Mouse (Mus musculus) CH12.LX (cell line): ENCODE measurements at regions not wholly inside any gene's neighbourhood (a gene's known extent, or its start where the extent isn't known, plus 50 kb on each side); places are given as distances from the start of the nearest gene placed in this dataset.

Source experiments
- DNase-seq: peaks from one replicate; pipeline ENCODE4 v3.0.0-alpha.2; 2013; ENCODE audit errors: extremely low read depth
- H3K27ac ChIP-seq: 2 replicates; pipeline ENCODE4 v1.5.1; 2012; ENCODE audit warnings: low read depth, mild to moderate bottlenecking, control low read depth, moderate library complexity; ENCODE audit not compliant: insufficient read depth
- H3K27me3 ChIP-seq: replicated peaks from 2 replicates; pipeline ENCODE3; 2012; ENCODE audit warnings: inconsistent platforms
- H3K36me3 ChIP-seq, 2 experiments: replicated peaks in 1 of 2; 2 replicates each; pipeline versions ENCODE3 to v1.6.1; 2012; ENCODE audit warnings: inconsistent platforms in 1 of 2, low read length in 1 of 2, mild to moderate bottlenecking in 1 of 2, mixed read lengths in 1 of 2, moderate library complexity in 1 of 2; ENCODE audit not compliant: control insufficient read depth in 1 of 2, insufficient read depth in 1 of 2
- H3K4me1 ChIP-seq, 2 experiments: 2 replicates each; pipeline ENCODE4 v1.6.1; 2012; ENCODE audit warnings: inconsistent platforms in 1 of 2, moderate library complexity in 1 of 2; ENCODE audit not compliant: insufficient read depth in 2 of 2, control insufficient read depth in 1 of 2
- H3K4me2 ChIP-seq: 2 replicates; pipeline ENCODE4 v1.6.1; 2012; ENCODE audit warnings: low read depth, mild to moderate bottlenecking, control low read depth; ENCODE audit not compliant: poor library complexity, insufficient read depth, severe bottlenecking
- H3K4me3 ChIP-seq, 3 experiments: fragments of 150-350 bp in 1 of 3; sonication (generic) in 1 of 3; replicated peaks in 1 of 3; 2 replicates each; pipeline versions ENCODE3 to v1.5.1; 2011 to 2012; ENCODE audit warnings: low read depth in 2 of 3, low read length in 2 of 3, mild to moderate bottlenecking in 2 of 3, moderate library complexity in 2 of 3, control low read depth in 1 of 3, improper control_type of control experiment in 1 of 3, inconsistent platforms in 1 of 3, mixed read lengths in 1 of 3; ENCODE audit not compliant: poor library complexity in 1 of 3
- H3K79me2 ChIP-seq: replicated peaks from 2 replicates; pipeline ENCODE4 v1.6.1; 2012; ENCODE audit warnings: mild to moderate bottlenecking, moderate library complexity; ENCODE audit not compliant: control insufficient read depth, poor library complexity, insufficient read depth, severe bottlenecking; ENCODE audit errors: extremely low read depth
- H3K9ac ChIP-seq: 2 replicates; pipeline ENCODE4 v1.6.1; 2012; ENCODE audit warnings: low read depth, mild to moderate bottlenecking, control low read depth, moderate library complexity; ENCODE audit not compliant: insufficient read depth
- H3K9me3 ChIP-seq: replicated peaks from 2 replicates; pipeline ENCODE3; 2012; ENCODE audit warnings: low read length, inconsistent platforms, mixed read lengths
- BHLHE40 ChIP-seq: IDR thresholded peaks from 2 replicates; pipeline ENCODE4 v1.6.1; 2011; ENCODE audit warnings: mild to moderate bottlenecking, low read depth, low read length, improper control_type of control experiment
- CHD2 ChIP-seq: IDR thresholded peaks from 2 replicates; pipeline ENCODE4 v1.6.1; 2011; ENCODE audit warnings: low read length, improper control_type of control experiment
- CTCF ChIP-seq, 2 experiments: IDR thresholded peaks in 1 of 2; conservative IDR thresholded peaks in 1 of 2; 2 replicates each; pipeline ENCODE4 v1.5.1; 2011 to 2012; ENCODE audit warnings: low read depth in 2 of 2, low read length in 2 of 2, improper control_type of control experiment in 1 of 2, inconsistent platforms in 1 of 2, mild to moderate bottlenecking in 1 of 2, moderate library complexity in 1 of 2
- E2F4 ChIP-seq: IDR thresholded peaks from 2 replicates; pipeline ENCODE4 v1.6.1; 2011; ENCODE audit warnings: low read depth, low read length, improper control_type of control experiment; ENCODE audit not compliant: insufficient replicate concordance
- HCFC1 ChIP-seq: IDR thresholded peaks from 2 replicates; pipeline ENCODE4 v1.6.1; 2012; ENCODE audit warnings: low read depth, mild to moderate bottlenecking, inconsistent platforms, low read length, improper control_type of control experiment
- IRF4 ChIP-seq: IDR thresholded peaks from 2 replicates; pipeline ENCODE4 v1.6.1; 2014; ENCODE audit warnings: low read depth, mild to moderate bottlenecking, inconsistent platforms, low read length, improper control_type of control experiment
- JUN ChIP-seq: IDR thresholded peaks from 2 replicates; pipeline ENCODE4 v1.6.1; 2011; ENCODE audit warnings: low read depth, mild to moderate bottlenecking, low read length, improper control_type of control experiment, moderate library complexity; ENCODE audit not compliant: insufficient read depth
- MAZ ChIP-seq: IDR thresholded peaks from 2 replicates; pipeline ENCODE4 v1.6.1; 2012; ENCODE audit warnings: low read depth, mild to moderate bottlenecking, inconsistent platforms, low read length, improper control_type of control experiment, moderate library complexity
- NRF1 ChIP-seq: IDR thresholded peaks from 2 replicates; pipeline ENCODE4 v1.6.1; 2014; ENCODE audit warnings: low read depth, mild to moderate bottlenecking, inconsistent platforms, low read length, improper control_type of control experiment, moderate library complexity
- RAD21 ChIP-seq: IDR thresholded peaks from 2 replicates; pipeline ENCODE4 v1.6.1; 2011; ENCODE audit warnings: low read depth, mild to moderate bottlenecking, low read length, improper control_type of control experiment, moderate library complexity
- RCOR1 ChIP-seq: conservative IDR thresholded peaks from 2 replicates; pipeline ENCODE4 v1.6.1; 2012; ENCODE audit warnings: low read depth, mild to moderate bottlenecking, inconsistent platforms, low read length, improper control_type of control experiment
- SIN3A ChIP-seq: IDR thresholded peaks from 2 replicates; pipeline ENCODE4 v1.6.1; 2012; ENCODE audit warnings: low read length, improper control_type of control experiment, inconsistent platforms
- TCF12 ChIP-seq: IDR thresholded peaks from 2 replicates; pipeline ENCODE4 v1.6.1; 2014; ENCODE audit warnings: low read depth, mild to moderate bottlenecking, inconsistent platforms, low read length, improper control_type of control experiment
- USF2 ChIP-seq: conservative IDR thresholded peaks from 2 replicates; pipeline ENCODE4 v1.6.1; 2011; ENCODE audit warnings: low read depth, low read length, improper control_type of control experiment
- ZC3H11A ChIP-seq: IDR thresholded peaks from 2 replicates; pipeline ENCODE4 v1.6.1; 2012; ENCODE audit warnings: low read depth, mild to moderate bottlenecking, inconsistent platforms, low read length, improper control_type of control experiment
- ZMIZ1 ChIP-seq: IDR thresholded peaks from 2 replicates; pipeline ENCODE4 v1.6.1; 2012; ENCODE audit warnings: low read depth, mild to moderate bottlenecking, inconsistent platforms, low read length, improper control_type of control experiment
- dilution Hi-C: fragments of 300-500 bp; cut with MboI; formaldehyde crosslinking; loops from 2 replicates; pipeline ENCODE4 v1.14.3; 2020; ENCODE audit warnings: low sequenced_read_pairs; ENCODE audit not compliant: extremely low pct_unique_long_range_greater_than_20kb, extremely low pct_ligation_motif_present
- in situ Hi-C: fragments of 300-500 bp; cut with MboI; formaldehyde crosslinking; loops from 3 replicates; pipeline ENCODE4 v1.14.3; 2019; ENCODE audit warnings: low sequenced_read_pairs, low pct_ligation_motif_present, low pct_unique_long_range_greater_than_20kb, mixed read lengths

GRCm38 (mm10) chr7:111413745-111414144, 330.9 kb upstream of the Eif4g2 start:
- Histone ChIP-seq H3K27ac (no peak overlapping the region), H3K27me3 (no peaks in the 10 kb centered on the region), H3K4me3 (no peak overlapping the region), H3K9ac (no peak overlapping the region), H3K79me2 (no peaks in the 10 kb centered on the region), H3K4me1 (peaks cover 0 to 11% of the 10 kb centered on the region in 2 experiments; a peak in 2 of 4 replicates), H3K4me2 (no peak overlapping the region), H3K36me3 (no peaks in the 10 kb centered on the region), H3K9me3 (no peaks in the 10 kb centered on the region)
- no peak for DNase-seq
- TF ChIP-seq BHLHE40 (no peak), RAD21 (no peak), ZC3H11A (no peak), JUN (no peak), MAZ (no peak), HCFC1 (no peak), TCF12 (no peak), CHD2 (no peak), USF2 (no peak), SIN3A (no peak), CTCF (conservative IDR thresholded peaks at IDR 0.05 in 1 of 2, IDR thresholded peaks at IDR 0.05 in 1 of 2; ENCODE audit: low read depth in 2 of 2, low read length in 2 of 2) (no peak), NRF1 (no peak), E2F4 (no peak)
- in situ Hi-C loops: no loop called here
- dilution Hi-C loops: no loop called here

DNA sequence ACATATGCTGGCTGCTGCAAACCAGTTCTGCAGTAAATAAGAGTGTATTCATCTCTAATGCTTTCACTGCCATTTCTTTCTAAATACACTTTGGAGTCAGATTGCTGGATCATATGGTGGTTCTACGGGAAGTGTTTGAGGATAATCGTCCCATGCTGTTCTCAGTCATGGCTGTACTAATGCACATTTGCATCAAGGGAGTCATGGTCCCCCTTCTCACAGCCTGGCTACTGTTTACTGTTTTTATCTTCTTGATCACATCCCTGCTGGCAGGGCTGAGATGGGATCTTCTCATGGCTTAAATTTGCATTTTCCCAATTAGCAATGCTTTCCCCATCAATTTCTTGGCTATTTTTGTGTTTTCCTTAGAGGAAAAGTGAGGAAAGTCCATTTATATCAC, 330.1 kb upstream of the Eif4g2 start:
- no peak for TF ChIP-seq ZMIZ1
- TF ChIP-seq CHD2: no peak
- TF ChIP-seq IRF4: no peak
- no peak for TF ChIP-seq RCOR1
- dilution Hi-C loops: no loop called here
- in situ Hi-C loops: no loop called here

More for the DNA sequence above, 330.1 kb upstream of the Eif4g2 start:
- no peaks in the 10 kb centered on the region for H3K79me2 ChIP-seq
- no peak overlapping the region for H3K4me3 ChIP-seq
- no peak overlapping the region for H3K27ac ChIP-seq
- DNase-seq: no peak
- no peak overlapping the region for H3K4me2 ChIP-seq
- H3K4me1 ChIP-seq: peaks cover 0 to 11% of the 10 kb centered on the region in 2 experiments; a peak in 2 of 4 replicates
- no peak overlapping the region for H3K9ac ChIP-seq
- H3K36me3 ChIP-seq: no peaks in the 10 kb centered on the region
- no peaks in the 10 kb centered on the region for H3K27me3 ChIP-seq
- no peaks in the 10 kb centered on the region for H3K9me3 ChIP-seq
